Comparison of ENCODE assay signal across 9 mouse cellular contexts in genomic region chr3:101162536-101163159, GRCm38 (mm10). TPM values are rescaled to one million over a fixed set of nuclear protein-coding genes. Genes with fewer than 3 reads are reported as not detected.
DNase-seq lines count a peak whose midpoint lies in the region; ATAC-seq lines count a peak whose summit lies in the region.
"Had no signal": no experiment of that assay in that cellular context is flagged by ENCODE, and none has a peak within 500 bp of the region (broad histone marks: within the 10 kb centered on the region; RNA-seq: fewer than 3 reads in every experiment).

No protein-coding gene starts in this region.

- H3K4me3 ChIP-seq in heart, embryonic 16.5 days (ENCODE audit: low read length), result no peak overlapping the region; the same call in 1 of the 2 replicates
- no peak overlapping the region for H3K4me3 ChIP-seq in midbrain, embryonic 13.5 days (replicated peaks)
- H3K4me3 ChIP-seq: lung, embryonic 15.5 days had no signal

- H3K9ac ChIP-seq in heart, embryonic 16.5 days (ENCODE audit: low read length), result 0 out of 2 replicates have a peak overlapping the region, but pooled peaks have one; percentile 21
- H3K9ac ChIP-seq in midbrain, embryonic 13.5 days (replicated peaks), result no peak overlapping the region
- H3K9ac ChIP-seq: lung, embryonic 15.5 days had no signal

- H3K4me1 ChIP-seq in heart, embryonic 16.5 days (ENCODE audit: control insufficient read depth, insufficient read depth, low read length), result peaks cover 26% of the 10 kb centered on the region
- peaks cover 26% of the 10 kb centered on the region for H3K4me1 ChIP-seq in midbrain, embryonic 13.5 days (replicated peaks)

- H3K4me2 ChIP-seq in heart, embryonic 16.5 days (ENCODE audit: low read depth, low read length), result peak overlapping the region; percentile 43
- no peak overlapping the region for H3K4me2 ChIP-seq in midbrain, embryonic 13.5 days (replicated peaks)

- DNase-seq in heart, adult 11 months, result peak; percentile 81
- no peak for DNase-seq in heart, adult 9 months (ENCODE audit: low spot score in 2 of 2)
- DNase-seq in embryo, embryonic 10 days (ENCODE audit: low spot score), result peak; percentile 71
- DNase-seq in gastrocnemius, adult 8-10 months (ENCODE audit: low spot score in 2 of 2), result no peak
- no peak for DNase-seq in left cerebral cortex, adult 18-20 months (ENCODE audit: low spot score in 2 of 2)
- DNase-seq in cerebellum, adult 8-10 months, result no peak

- ATAC-seq in heart, embryonic 16.5 days (replicated peaks; ENCODE audit: extremely low read depth, insufficient read depth, low FRiP score), result peak; percentile 16; the same call in 1 of the 2 replicates
- ATAC-seq in midbrain, embryonic 13.5 days, result peak; percentile 12; the same call in 1 of the 2 replicates

- no peaks in the 10 kb centered on the region for H3K36me3 ChIP-seq in heart, embryonic 16.5 days (ENCODE audit: control insufficient read depth, insufficient read depth)
- no peaks in the 10 kb centered on the region for H3K36me3 ChIP-seq in midbrain, embryonic 13.5 days
- H3K36me3 ChIP-seq: lung, embryonic 15.5 days had no signal

- H3K9me3 ChIP-seq in heart, embryonic 16.5 days (replicated peaks; ENCODE audit: control insufficient read depth, low read length), result no peaks in the 10 kb centered on the region
- H3K9me3 ChIP-seq in midbrain, embryonic 13.5 days, result no peaks in the 10 kb centered on the region; the same call in 1 of the 2 replicates
- H3K9me3 ChIP-seq: lung, embryonic 15.5 days had no signal

- no peaks in the 10 kb centered on the region for H3K27me3 ChIP-seq in heart, embryonic 16.5 days (ENCODE audit: control insufficient read depth, insufficient read depth, low read length)
- H3K27me3 ChIP-seq in midbrain, embryonic 13.5 days, result no peaks in the 10 kb centered on the region

- peak overlapping the region; percentile 69 for H3K27ac ChIP-seq in heart, embryonic 16.5 days (ENCODE audit: low read length)
- peak overlapping the region; percentile 45; the same call in 1 of the 2 replicates for H3K27ac ChIP-seq in midbrain, embryonic 13.5 days
- H3K27ac ChIP-seq: lung, embryonic 15.5 days had no signal

- 38% methylated on average over 14 of the region's 14 CpGs for WGBS in heart, embryonic 16.5 days
- 53% methylated on average over 14 of the region's 14 CpGs for WGBS in midbrain, embryonic 13.5 days

RNA-seq across cellular contexts. Expression of gene Ptgfrn, which starts 52.6 kb away (rescaled TPM):
- 5.2 and 5.4 TPM in 2 replicates for polyA plus RNA-seq in heart, embryonic 16.5 days (2015; fragmentation: Nextera tagmentation; extraction: Ambion mirVana)
- polyA plus RNA-seq in midbrain, embryonic 13.5 days (2015; fragmentation: Nextera tagmentation; extraction: Ambion mirVana), result 2.3 TPM in 2 replicates
- total RNA-seq in gastrocnemius, adult 8-10 months (2022), result 1 to 10 TPM; 4.5 to 6.3 (median 5.4) TPM
- 10 to 100 TPM; 33.3 to 37.5 TPM for total RNA-seq in left cerebral cortex, adult 18-20 months (2021)

Comparison
In these comparisons a context has a peak if more than half of its experiments do, and no peak if none do; other contexts are left out.
1. DNase-seq: peak in heart, adult 11 months (single experiment) and embryo, embryonic 10 days (single experiment); none in heart, adult 9 months (0 of 2), gastrocnemius, adult 8-10 months (0 of 2), left cerebral cortex, adult 18-20 months (0 of 2) and cerebellum, adult 8-10 months (single experiment).
2. RNA of gene Ptgfrn, which starts 52.6 kb away (total RNA-seq): 33.3 to 37.5 TPM in left cerebral cortex, adult 18-20 months; 4.5 to 6.3 TPM in gastrocnemius, adult 8-10 months; every median in the first group is over 4 times any median in the second.